Mouse (Mus musculus): ENCODE data around the gene Amd2. TPM values are rescaled to one million over a fixed set of nuclear protein-coding genes. Genes with fewer than 3 reads are reported as not detected.

Amd2 gene
- 3.1 and 3.8 TPM in 2 replicates for polyA plus RNA-seq (2016; fragmentation: Nextera tagmentation; extraction: Ambion mirVana)

DNA sequence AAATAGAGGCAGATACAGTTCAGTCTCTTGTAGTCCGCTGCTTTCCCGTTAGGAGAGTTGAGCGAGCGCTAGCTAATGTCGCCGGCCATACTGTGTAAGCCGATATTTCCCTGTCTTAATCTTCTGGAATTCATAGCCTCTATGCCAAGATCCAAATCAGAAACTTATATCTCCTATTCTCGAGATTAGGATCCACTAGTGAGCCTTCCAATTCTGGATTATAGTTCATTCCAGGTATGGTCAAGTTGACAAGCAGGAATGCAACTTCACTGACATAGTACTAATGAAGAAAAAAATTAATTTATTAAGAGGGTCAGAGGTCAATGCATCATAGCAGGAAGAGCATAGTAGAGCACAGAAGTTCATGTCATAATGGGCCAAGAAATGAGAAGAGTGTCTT is at the start of gene Amd2:
TSS of gene Amd2 (minus strand) at position 101 of the 400 bp plus-strand sequence.
- H3K27me3 ChIP-seq (replicated peaks; ENCODE audit: low read depth, poor library complexity, severe bottlenecking), result no peaks in the 10 kb centered on the region
- DNase-seq (ENCODE audit: low spot score), result no peak
- H3K36me3 ChIP-seq (replicated peaks), result no peaks in the 10 kb centered on the region
- no peak within 1 kb of the TSS for H3K4me3 ChIP-seq
- H3K9me3 ChIP-seq, result no peaks in the 10 kb centered on the region
- 93% methylated on average over 8 of the region's 8 CpGs for WGBS
- H3K27ac ChIP-seq (replicated peaks), result no peak within 1 kb of the TSS
- H3K4me1 ChIP-seq, result no peaks in the 10 kb centered on the region

DNA sequence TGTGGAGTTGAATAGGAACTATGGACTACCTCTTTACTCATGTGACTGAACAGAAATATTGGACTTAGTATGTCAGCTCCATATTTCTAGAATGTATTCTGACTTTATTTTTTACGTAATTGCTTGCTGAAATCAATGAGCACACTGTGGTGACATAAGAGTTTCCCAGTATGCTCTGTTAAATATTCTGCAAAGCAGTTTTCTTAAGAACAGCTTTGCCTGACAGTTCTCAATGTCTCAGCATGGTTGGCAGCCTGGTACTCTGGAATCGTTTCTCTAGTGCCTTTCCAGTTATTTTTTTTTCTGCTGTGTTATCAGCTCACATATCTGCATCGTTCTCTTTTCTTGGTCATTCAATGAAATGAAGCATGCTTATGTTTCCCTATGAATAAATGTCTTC is 49.6 kb upstream of the Amd2 start:
- Histone ChIP-seq H3K9me3 (no peaks in the 10 kb centered on the region), H3K4me3 (no peak overlapping the region), H3K36me3 (replicated peaks) (no peaks in the 10 kb centered on the region), H3K4me1 (no peaks in the 10 kb centered on the region), H3K27ac (replicated peaks) (no peak overlapping the region), H3K27me3 (replicated peaks; ENCODE audit: low read depth, poor library complexity, severe bottlenecking) (no peaks in the 10 kb centered on the region)
- DNase-seq (ENCODE audit: low spot score), result no peak
- WGBS, result 85% methylated on average over 3 of the region's 3 CpGs

- no peak for DNase-seq (ENCODE audit: low spot score)
- 89% methylated on average over 2 of the region's 2 CpGs for WGBS
- Histone ChIP-seq H3K4me1 (no peaks in the 10 kb centered on the region), H3K36me3 (replicated peaks) (no peaks in the 10 kb centered on the region), H3K9me3 (no peaks in the 10 kb centered on the region), H3K4me3 (no peak overlapping the region), H3K27me3 (replicated peaks; ENCODE audit: low read depth, poor library complexity, severe bottlenecking) (no peaks in the 10 kb centered on the region), H3K27ac (replicated peaks) (no peak overlapping the region)
These were observed 25.9 kb upstream of the Amd2 start for GRCm38 (mm10) chr10:35737639-35738038.

DNA sequence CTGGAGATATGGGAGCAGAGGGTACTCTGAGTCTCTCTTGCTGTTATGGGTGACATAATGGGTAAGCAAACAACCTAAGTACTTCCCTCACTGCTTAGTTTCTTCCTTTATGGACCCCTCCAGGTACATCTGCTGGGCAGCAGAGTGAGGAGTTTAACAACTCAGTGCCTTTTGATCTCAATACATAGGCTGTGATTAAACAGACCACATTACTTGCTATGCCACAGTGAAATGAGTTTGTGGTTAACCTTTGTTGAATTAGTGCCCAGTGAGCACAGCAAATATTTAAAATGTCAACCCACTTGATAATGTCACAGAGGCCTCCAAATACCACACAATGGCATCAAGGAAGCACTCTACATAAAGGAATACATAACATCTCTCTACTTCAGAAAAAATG is 2.6 kb upstream of the Amd2 start:
- H3K4me1 ChIP-seq, result no peaks in the 10 kb centered on the region
- H3K9me3 ChIP-seq, result no peaks in the 10 kb centered on the region
- H3K27ac ChIP-seq (replicated peaks), result no peak overlapping the region
- DNase-seq (ENCODE audit: low spot score), result no peak
- no peaks in the 10 kb centered on the region for H3K27me3 ChIP-seq (replicated peaks; ENCODE audit: low read depth, poor library complexity, severe bottlenecking)
- no peaks in the 10 kb centered on the region for H3K36me3 ChIP-seq (replicated peaks)
- no peak overlapping the region for H3K4me3 ChIP-seq

Measured in embryonic facial prominence, embryonic 10.5 days (tissue).